Mouse (Mus musculus) fat pad, adult 2 months (tissue): ENCODE measurements around the gene Prpf39.

ENCODE experiments used
- DNase-seq: peaks from one replicate; pipeline ENCODE4 v3.0.0-alpha.2; 2011; ENCODE audit warnings: low read depth, low spot score; ENCODE audit errors: extremely low read depth

Prpf39 gene

GRCm38 (mm10) chr12:65036190-65036870 is at the start of gene Prpf39:
Gene Prpf39, plus strand, starts transcription at chr12:65036333.
- DNase-seq = no peak

GRCm38 (mm10) chr12:65007725-65008124 is 28.4 kb upstream of the Prpf39 start:
- DNase-seq = no peak

- no peak for DNase-seq
Observed at GRCm38 (mm10) chr12:65022842-65023241, 13.3 kb upstream of the Prpf39 start.

GRCm38 (mm10) chr12:65035839-65036189 is 319 bp upstream of the Prpf39 start:
- no peak for DNase-seq

- DNase-seq = no peak
Observed at GRCm38 (mm10) chr12:65036892-65037545, 886 bp downstream of the Prpf39 start.

GRCm38 (mm10) chr12:65037546-65037937 is 1.4 kb downstream of the Prpf39 start:
- DNase-seq = peak; percentile 78

GRCm38 (mm10) chr12:65048799-65049198 is 12.7 kb downstream of the Prpf39 start:
- DNase-seq = no peak

GRCm38 (mm10) chr12:65058203-65058602 is 22.1 kb downstream of the Prpf39 start:
- no peak for DNase-seq

GRCm38 (mm10) chr12:65061082-65061481 is 24.9 kb downstream of the Prpf39 start:
- no peak for DNase-seq

- no peak for DNase-seq
Observed at GRCm38 (mm10) chr12:65065241-65065640, 29.1 kb downstream of the Prpf39 start.

- DNase-seq = no peak
Observed at GRCm38 (mm10) chr12:65066234-65066633, 30.1 kb downstream of the Prpf39 start.

- no peak for DNase-seq
Observed at GRCm38 (mm10) chr12:65068409-65068808, 32.3 kb downstream of the Prpf39 start.

- no peak for DNase-seq
Observed at GRCm38 (mm10) chr12:65072911-65073610, 36.9 kb downstream of the Prpf39 start.

- DNase-seq = peak; percentile 30
Observed at GRCm38 (mm10) chr12:65073611-65074178, 37.6 kb downstream of the Prpf39 start, which contains the start of gene Fkbp3. Gene Fkbp3, minus strand, starts transcription at chr12:65074007.

- no peak for DNase-seq
Observed at GRCm38 (mm10) chr12:65074651-65075050, 38.5 kb downstream of the Prpf39 start.

- peak; percentile 16 for DNase-seq
Observed at GRCm38 (mm10) chr12:65075085-65075732, 39.1 kb downstream of the Prpf39 start, which contains the start of gene Fancm. Gene Fancm, plus strand, starts transcription at chr12:65075603.

- peak; percentile 23 for DNase-seq
Observed at GRCm38 (mm10) chr12:65075733-65076310, 39.7 kb downstream of the Prpf39 start.

GRCm38 (mm10) chr12:65076906-65077305 is 40.8 kb downstream of the Prpf39 start:
- no peak for DNase-seq

GRCm38 (mm10) chr12:65108746-65109145 is 72.6 kb downstream of the Prpf39 start:
- DNase-seq = no peak

- DNase-seq = no peak
Observed at GRCm38 (mm10) chr12:65111503-65111902, 75.4 kb downstream of the Prpf39 start.

- DNase-seq = no peak
Observed at GRCm38 (mm10) chr12:65112811-65113210, 76.7 kb downstream of the Prpf39 start.
